Mouse (Mus musculus) cortical plate, adult 2 months (tissue): Measurements from ENCODE around the gene Olfml1.

Experiments used
- CTCF ChIP-seq: fragments of 200-500 bp; IDR thresholded peaks from 2 replicates; pipeline ENCODE4 v1.5.1; 2011; ENCODE audit warnings: mild to moderate bottlenecking, control low read depth, low read length; ENCODE audit not compliant: insufficient read depth; ENCODE audit errors: extremely low read depth
- POLR2A ChIP-seq: fragments of 200-500 bp; IDR thresholded peaks from 2 replicates; pipeline ENCODE4 v1.6.1; 2011; ENCODE audit warnings: mild to moderate bottlenecking, low read length, control low read depth; ENCODE audit not compliant: insufficient read depth; ENCODE audit errors: extremely low read depth

DNA sequence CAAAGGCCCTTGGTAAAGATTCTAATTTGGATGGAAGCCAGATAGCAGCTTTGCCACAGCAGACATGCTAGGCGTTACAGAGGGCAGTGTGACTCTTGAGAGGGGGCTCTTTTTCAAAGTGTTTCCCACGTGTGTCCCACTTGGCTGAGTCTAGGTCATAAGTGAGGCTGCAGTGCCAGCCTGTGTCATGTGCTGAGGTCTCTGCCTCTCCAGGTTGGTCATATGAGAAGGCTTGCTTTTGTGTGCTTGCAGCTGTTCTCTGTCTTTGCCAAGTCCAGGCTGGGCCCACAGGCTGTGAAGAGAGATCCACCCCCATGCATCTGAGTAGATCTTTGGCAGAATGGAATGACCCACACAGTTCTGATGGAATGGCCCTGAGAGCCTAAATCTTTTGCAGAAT, 25.4 kb downstream of the Olfml1 start:
- no peak for TF ChIP-seq CTCF
- TF ChIP-seq POLR2A: no peak
